Mouse (Mus musculus) right cerebral cortex, postnatal 10 days (tissue): ENCODE measurements around the gene Gfer.

ENCODE experiments used
- DNase-seq, 2 experiments: peaks; one replicate each; pipeline ENCODE4 v3.0.0; 2021; ENCODE audit warnings: low spot score in 2 of 2

Gfer gene

GRCm38 (mm10) chr17:24647493-24647892 lies 48.5 kb downstream of the Gfer start:
- no peak for DNase-seq

GRCm38 (mm10) chr17:24646381-24646780 lies 49.6 kb downstream of the Gfer start:
- DNase-seq, result no peak

GRCm38 (mm10) chr17:24645916-24646315 lies 50.0 kb downstream of the Gfer start:
- no peak for DNase-seq

GRCm38 (mm10) chr17:24644875-24645721 lies 50.9 kb downstream of the Gfer start:
- no peak for DNase-seq

- no peak for DNase-seq
Measured at GRCm38 (mm10) chr17:24644030-24644715, 51.8 kb downstream of the Gfer start.
